ENCODE assay signal across 9 mouse cellular contexts in genomic region chr7:31156034-31156928, GRCm38 (mm10). TPM values are rescaled to one million over a fixed set of nuclear protein-coding genes. Genes with fewer than 3 reads are reported as not detected.
A peak's percentile ranks its signal among the peaks of the same experiment; 100 is the strongest.
DNase-seq lines count a peak whose midpoint lies in the region; ATAC-seq and TF ChIP-seq lines count a peak whose summit lies in the region.
"Had no signal": no experiment of that assay in that cellular context is flagged by ENCODE, and none has a peak within 500 bp of the region (broad histone marks: within the 10 kb centered on the region; RNA-seq: fewer than 3 reads in every experiment).

No protein-coding gene starts in this region.

- no peaks in the 10 kb centered on the region for H3K36me3 ChIP-seq in kidney, postnatal 0 days (ENCODE audit: insufficient read depth, low read length)

- ATAC-seq in kidney, postnatal 0 days (replicated peaks; ENCODE audit: low FRiP score, low read depth) = peak; percentile 8; the same call in 1 of the 2 replicates
- ATAC-seq: Patski had no signal

- H3K4me2 ChIP-seq in kidney, postnatal 0 days (ENCODE audit: low read length) = 0 out of 2 replicates have a peak overlapping the region, but pooled peaks have one; percentile 18

- WGBS in kidney, postnatal 0 days = 30% methylated on average over 16 of the region's 19 CpGs

- DNase-seq in cerebellum, adult 11-12 months = peak; percentile 15
- DNase-seq in cerebellum, postnatal 36 days = no peak
- peak; percentile 86 for DNase-seq in A20 (ENCODE audit: low read depth, low spot score)
- peak; percentile 62 for DNase-seq in embryo, embryonic 10.5 days (ENCODE audit: low spot score)
- peak; percentile 69 for DNase-seq in kidney, postnatal 0 days (ENCODE audit: low spot score)
- DNase-seq in lung, postnatal 36 days = peak; percentile 71
- DNase-seq in thymus, postnatal 25 days = peak; percentile 79
- no peak for DNase-seq in left cerebral cortex, adult 18-20 months (ENCODE audit: low spot score in 2 of 2)

- H3K4me3 ChIP-seq in kidney, postnatal 0 days (replicated peaks; ENCODE audit: low read depth, low read length) = no peak overlapping the region

- H3K9ac ChIP-seq in kidney, postnatal 0 days (ENCODE audit: low read depth, low read length) = no peak overlapping the region

- no peaks in the 10 kb centered on the region for H3K9me3 ChIP-seq in kidney, postnatal 0 days (replicated peaks; ENCODE audit: low read length)

- TF ChIP-seq CTCF in kidney, postnatal 0 days (IDR thresholded peaks at IDR 0.05; ENCODE audit: low read depth) = peak; percentile 46

- peak overlapping the region; percentile 62 for H3K27ac ChIP-seq in kidney, postnatal 0 days

- peaks cover 15% of the 10 kb centered on the region; the same call in 1 of the 2 replicates for H3K4me1 ChIP-seq in kidney, postnatal 0 days (replicated peaks; ENCODE audit: insufficient read depth, low read length)

- H3K27me3 ChIP-seq in kidney, postnatal 0 days (ENCODE audit: insufficient read depth, low read length) = no peaks in the 10 kb centered on the region
- H3K27me3 ChIP-seq: Patski had no signal

RNA-seq across cellular contexts. Expression of gene Gramd1a, which starts 0.6 kb away (rescaled TPM):
- 36.2 and 36.3 TPM in 2 replicates for polyA plus RNA-seq in kidney, postnatal 0 days (2015; fragmentation: Nextera tagmentation; extraction: Ambion mirVana)
- total RNA-seq in left cerebral cortex, adult 18-20 months (2021) = 100 to 1,000 TPM; 105 to 106 TPM

RNA-seq across cellular contexts. Expression of gene Scn1b, which starts 29.5 kb away (rescaled TPM):
- 2.2 and 2.8 TPM in 2 replicates for polyA plus RNA-seq in kidney, postnatal 0 days (2015; fragmentation: Nextera tagmentation; extraction: Ambion mirVana)
- total RNA-seq in left cerebral cortex, adult 18-20 months (2021) = 100 to 1,000 TPM; 805 to 862 TPM

RNA-seq across cellular contexts. Expression of gene Hpn, which starts 41.2 kb away (rescaled TPM):
- polyA plus RNA-seq in kidney, postnatal 0 days (2015; fragmentation: Nextera tagmentation; extraction: Ambion mirVana) = 106 and 110 TPM in 2 replicates
- total RNA-seq in left cerebral cortex, adult 18-20 months (2021) = 1 to 10 TPM; 4.6 to 4.8 TPM

Comparison
In these comparisons a context has a peak if more than half of its experiments do, and no peak if none do; other contexts are left out.
1. DNase-seq: peak in cerebellum, adult 11-12 months (single experiment), A20 (single experiment), embryo, embryonic 10.5 days (single experiment), kidney, postnatal 0 days (single experiment), lung, postnatal 36 days (single experiment) and thymus, postnatal 25 days (single experiment); none in cerebellum, postnatal 36 days (0 of 2) and left cerebral cortex, adult 18-20 months (0 of 2).